Mouse (Mus musculus) telencephalon, adult 2 months (tissue): Measurements from ENCODE around the gene Gm20388.

ENCODE experiments used
- DNase-seq: peaks from one replicate; pipeline ENCODE4 v3.0.0-alpha.2; 2011; ENCODE audit warnings: low read depth, low spot score

The Gm20388 gene

DNA sequence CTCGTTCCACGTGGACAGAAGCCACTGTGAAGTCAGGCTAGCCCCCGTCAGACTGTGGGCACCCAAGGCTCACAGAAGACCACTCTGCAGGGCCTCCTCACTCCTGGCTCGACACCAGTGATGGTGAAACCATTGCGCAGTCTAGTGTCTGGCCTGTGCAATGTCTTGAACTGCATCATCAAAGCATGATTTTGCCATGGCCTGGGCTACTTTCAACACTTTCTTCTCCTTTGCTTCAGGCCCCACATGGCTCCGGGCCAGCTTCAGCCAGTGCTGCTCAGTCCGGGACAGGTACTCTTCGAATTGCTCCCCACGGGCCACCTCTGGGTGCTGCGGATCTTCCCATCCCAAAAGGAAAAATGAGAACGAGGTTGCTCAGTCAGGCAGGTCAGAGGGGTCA is 1885.8 kb downstream of the Gm20388 start:
- DNase-seq, result no peak

DNA sequence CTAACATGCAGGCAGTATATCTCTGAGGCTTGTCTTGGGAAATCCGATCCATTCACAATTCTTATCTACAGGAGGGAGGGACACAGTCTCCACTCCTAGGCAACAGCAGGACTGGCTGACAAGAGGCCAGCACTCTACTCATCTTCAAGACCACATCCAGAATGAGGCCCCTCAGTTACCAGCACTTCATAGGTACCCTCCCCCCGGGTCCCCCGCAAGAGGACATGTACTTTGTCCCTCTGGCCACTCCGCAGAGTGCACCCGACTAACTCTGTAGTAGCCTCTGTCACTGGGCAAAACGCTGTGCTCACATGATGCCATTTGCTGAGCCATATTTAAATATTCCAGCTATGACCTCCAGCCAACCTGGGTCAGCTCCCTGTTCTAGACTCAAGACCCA is 1887.8 kb downstream of the Gm20388 start:
- no peak for DNase-seq

DNA sequence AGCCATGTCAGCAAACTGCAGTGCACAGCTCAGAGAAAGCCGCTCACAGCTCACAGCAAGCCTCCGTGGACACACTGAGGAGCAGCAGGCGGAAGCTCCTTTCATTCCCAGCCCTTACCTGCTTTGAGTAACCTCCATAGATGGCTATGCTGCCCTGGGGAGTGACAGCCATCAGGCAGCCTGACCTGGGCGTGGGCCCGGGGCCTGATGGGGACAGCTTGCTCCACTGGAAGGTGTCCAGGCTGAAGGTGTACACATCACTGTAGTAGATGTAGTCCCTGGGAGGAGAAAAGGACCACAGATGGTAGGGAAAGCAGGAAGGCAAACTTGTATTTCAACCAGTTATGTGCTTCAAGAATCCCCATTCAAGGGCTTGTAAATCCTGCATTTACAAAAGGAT is 1894.2 kb downstream of the Gm20388 start:
- DNase-seq, result no peak

DNA sequence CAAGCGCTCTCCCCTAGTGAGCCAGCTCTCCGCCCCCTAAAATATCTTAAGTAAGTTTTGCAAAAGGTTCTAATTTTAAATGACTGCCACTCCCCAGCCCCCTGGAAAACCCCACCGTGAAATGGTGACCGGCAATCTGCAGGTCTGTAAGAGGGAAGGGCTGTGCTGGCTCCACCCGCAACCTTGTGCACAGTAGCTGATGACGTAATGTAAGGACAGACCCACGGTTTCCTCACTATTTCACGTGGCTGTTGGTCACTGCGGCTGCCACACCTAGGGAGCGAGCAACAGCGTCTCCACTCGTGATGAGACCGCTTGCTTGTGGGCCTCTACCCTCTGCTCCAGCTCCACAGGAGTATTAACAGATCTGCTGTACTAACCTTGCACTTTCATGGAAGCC is 1895.5 kb downstream of the Gm20388 start:
- no peak for DNase-seq

DNA sequence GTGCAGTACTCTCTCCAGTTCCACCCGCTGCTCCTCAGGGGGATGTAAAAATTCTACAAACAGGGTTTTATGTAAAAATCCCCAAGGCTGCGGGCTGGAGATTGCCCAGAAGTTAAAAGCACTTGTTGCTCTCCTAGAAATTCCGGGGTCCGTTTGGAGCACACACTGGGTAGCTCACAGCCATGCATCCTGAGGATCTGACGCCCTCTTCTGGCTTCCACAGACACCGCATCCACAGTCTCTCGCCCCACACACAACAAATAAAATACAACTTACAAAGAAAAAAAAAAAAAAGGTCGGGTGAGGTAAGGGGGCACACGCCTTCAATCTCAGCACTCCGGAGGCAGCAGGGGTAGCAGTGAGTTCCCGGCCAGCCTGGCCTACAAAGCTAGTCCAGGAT is 1897.4 kb downstream of the Gm20388 start:
- no peak for DNase-seq

DNA sequence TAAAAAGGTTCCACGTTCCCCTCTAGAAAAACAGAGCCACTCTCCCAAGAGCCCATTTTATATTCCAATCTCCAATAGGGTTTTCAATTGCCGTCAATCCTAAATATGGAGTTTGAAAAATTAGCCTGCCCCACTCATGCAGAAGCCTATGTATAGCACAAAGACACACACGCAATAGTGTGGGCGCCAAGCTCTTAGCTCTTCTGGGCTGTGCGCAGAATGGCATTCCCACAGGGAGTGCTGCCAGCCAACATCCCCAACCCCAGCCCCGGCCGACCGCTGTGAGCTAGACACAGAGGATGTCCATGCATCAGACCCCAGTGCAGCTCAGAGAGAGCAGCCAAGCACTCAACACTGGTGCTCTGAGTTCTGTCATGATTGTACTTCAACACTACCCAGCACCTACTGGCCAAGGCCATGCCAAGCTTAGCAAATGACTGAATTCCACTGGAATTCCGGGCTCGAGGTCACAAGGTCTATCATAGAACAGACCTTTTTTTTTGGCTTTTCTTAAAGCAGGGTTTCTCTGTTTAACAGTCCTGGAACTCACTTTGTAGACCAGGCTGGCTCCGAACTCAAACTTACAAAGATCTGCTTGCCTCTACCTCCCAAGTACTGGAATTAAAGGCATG is 1899.0 kb downstream of the Gm20388 start:
- peak; percentile 86 for DNase-seq

DNA sequence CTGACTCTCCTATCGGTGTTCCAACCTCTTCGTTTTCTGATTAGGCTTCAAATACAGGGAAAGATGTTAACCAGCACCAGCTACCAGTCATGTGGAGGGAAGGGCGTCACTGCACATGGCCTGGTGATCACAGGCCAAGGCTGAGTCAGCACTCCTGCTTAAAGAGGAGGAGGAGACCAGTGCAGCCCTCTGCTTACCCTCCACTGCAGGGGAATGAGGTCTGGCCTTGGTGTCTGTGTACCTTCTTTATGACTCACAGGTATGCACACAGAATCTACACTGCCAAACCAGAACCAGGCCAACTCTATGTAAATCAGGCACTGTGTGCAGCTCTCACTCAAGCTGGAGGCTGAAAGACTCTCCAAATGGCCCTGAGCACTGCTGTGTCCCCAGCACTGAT is 1900.9 kb downstream of the Gm20388 start:
- DNase-seq, result no peak

DNA sequence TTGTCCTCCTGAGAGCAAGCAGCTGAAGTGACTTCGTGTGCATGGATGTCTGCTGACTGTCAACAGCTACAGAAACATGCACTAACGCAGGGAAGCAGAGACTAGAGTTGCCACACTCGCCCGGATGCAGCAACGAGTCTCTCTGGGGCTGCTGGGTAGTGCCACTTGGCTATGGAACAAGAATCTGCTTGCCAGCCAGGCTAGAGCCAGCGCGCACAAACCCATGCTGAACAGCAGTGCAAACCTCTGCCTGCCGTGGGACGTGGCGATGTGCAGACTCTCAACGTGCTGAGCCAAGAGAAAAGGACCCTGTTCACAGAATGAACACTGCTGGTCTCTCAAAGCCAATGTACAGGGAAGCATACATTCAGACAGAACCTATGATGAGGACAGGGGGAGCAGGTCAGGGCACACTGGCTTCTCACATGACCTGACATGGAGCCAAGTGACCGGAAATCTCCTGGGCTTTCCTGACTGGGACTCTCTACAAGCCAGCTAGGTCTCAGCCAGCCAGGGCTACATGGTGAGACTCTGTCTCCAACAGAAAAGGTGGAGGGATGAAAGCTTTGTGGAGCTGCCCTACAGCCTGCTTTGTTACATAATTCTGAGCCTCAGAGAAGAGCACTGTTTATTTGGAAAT is 1901.4 kb downstream of the Gm20388 start:
- DNase-seq, result no peak

DNA sequence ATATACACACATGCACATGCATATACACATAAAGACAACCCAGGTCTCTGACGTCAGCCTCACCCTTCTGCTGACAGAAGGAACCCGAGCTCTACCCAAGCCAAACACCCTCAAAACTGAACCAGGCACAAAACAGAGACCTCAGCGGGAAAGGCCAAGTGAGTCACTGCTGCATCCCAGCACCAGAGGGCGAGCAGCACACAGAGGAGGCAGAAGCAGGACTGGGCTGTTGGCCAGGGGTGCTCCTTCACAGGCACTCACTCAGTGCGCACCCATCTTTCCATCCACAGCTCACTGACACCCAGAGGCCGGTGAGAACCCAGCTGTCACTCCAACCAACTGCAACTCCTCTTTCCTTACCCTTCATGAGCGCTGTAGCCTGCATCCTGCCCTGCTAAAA is 1907.6 kb downstream of the Gm20388 start:
- DNase-seq, result peak; percentile 13

DNA sequence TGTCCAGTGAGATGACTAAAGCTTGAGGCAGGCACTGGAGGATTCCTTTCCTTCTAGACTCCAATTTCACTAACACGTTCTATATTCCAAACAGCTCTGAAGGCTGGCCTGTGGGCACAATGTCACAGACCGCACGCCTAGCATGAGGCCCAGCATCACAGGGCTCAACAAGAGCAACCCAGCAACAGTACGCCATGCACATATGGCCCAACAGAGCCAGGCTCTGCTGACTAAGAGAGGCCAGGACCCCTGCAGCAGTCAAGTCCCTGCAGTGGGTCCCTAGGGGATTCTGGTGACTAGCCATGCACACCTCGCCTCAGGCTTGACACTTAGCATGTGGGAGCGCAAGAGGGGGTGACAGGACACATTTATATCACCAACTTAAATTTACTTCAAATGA is 1910.2 kb downstream of the Gm20388 start:
- DNase-seq, result no peak

DNA sequence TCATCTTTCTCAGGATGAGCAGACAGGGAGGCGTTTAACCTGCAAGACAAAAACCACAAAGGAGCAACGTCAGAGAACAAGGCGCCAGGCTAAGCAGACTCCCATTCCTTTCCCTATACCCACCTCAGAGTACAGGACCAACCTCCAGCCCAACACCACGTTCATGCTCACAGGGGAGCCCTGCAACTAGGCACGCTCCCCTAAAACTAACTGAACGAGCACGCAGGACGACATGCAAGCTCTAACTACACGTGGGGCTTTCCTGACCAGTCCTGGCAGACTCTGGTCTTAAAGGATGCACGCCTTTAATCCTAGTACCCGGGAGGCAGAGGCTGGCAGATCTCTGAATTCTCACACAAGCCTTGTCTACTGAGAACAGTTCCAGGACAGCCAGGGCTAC is 1910.7 kb downstream of the Gm20388 start:
- no peak for DNase-seq

DNA sequence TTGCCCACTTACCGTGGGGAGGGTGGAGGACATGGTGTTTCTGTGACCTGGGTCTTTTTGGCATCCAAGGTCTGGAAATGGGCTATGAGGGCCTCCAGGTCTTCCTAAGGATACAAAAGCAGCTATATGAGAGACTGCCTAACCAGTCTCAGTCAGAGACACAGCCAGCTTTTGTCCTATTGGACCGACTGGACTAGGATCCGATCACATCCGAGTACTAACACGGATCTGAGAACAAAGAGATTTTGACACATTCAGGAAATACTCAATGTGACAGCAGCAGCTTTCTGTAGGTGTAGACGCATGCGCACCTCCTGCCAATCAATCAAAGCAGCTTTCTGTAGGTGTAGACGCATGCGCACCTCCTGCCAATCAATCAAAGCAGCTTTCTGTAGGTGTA is 1911.1 kb downstream of the Gm20388 start:
- no peak for DNase-seq

DNA sequence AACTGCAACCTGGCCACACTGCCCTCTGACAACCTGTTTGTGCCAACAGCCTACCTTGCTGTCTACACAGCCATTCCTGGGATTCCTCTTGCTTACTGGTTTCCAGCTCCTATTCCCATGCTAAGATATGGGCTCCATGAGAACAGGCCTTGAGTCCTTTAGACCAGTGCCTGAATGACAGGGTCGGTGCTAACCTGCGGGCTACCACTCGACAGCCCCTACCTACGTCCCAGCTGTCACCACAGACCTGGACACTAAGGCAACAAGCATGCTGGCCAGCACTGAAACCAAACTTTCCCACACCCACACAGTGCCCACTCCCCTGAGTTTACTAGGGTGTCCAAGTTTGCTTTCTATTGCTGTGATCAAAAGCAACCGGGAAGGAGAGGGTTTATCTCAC is 1917.1 kb downstream of the Gm20388 start:
- DNase-seq, result no peak

DNA sequence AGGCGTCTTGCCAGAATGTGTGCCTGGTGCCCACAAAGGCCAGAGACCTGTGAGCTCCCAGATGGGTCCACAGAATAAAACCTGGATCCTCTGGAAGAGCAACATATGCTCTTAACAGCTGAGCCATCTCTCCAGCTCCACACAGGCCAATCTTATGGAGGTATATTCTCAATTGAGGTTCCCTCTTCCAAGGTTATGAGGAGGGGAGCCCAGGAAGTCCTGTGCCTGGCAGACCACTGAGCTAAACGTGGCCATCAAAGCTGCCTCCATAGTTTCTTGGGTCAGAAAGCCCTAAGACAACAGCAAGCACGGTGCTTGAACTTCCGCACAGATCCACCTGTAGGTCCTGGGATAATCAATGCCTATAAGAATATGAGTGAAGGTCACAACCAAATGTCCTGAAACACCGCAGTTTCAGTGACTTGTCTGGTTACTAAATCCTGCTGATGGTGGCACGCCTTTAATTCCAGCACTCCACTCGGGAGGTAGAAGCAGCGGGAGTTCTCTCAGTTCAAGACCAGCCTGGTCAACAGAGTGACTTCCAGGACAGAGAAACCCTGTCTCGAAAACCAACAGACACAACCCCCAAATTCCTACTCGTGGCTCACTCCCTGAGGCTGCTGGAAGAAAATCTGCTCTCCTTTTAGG is 1917.9 kb downstream of the Gm20388 start:
- no peak for DNase-seq

DNA sequence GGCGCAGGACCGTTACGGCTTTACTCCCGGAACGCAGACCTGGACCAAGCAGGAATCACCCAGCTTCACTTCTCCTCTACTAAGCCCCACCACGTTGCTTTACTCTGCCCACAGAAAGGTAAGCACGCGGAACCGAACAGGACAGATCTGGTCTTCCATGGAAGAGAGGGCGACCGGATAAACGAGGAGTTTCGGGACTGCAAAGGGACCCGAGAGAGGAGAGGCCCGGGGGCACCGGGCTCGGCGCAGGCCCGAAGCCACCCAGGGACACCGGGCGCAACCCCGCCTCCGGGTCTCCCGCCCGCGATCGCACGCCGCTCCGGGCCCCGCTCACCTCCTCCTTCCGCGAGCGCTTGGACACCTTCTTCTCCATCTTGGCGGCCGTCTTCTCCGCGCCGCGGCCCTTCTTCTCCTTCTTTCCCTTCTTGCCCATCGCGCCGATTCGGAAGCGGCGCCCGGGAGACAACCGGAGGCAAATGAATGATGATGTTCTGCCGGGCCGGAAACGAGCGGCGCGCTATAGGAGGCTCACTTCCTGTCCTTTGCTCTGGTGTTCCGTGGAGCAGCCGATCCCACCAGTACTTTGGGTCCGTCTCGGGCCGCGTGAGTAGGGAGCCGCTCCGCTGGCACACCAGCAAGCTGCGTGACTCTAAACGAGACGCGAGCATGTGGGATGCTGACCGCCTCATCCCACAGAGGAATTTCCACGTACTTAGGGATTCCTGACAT is 1918.6 kb downstream of the Gm20388 start, which contains the start of gene Klhdc4:
Gene Klhdc4, minus strand, starts transcription at position 522 of the 729 bp plus-strand sequence.
- DNase-seq, result peak; percentile 90

DNA sequence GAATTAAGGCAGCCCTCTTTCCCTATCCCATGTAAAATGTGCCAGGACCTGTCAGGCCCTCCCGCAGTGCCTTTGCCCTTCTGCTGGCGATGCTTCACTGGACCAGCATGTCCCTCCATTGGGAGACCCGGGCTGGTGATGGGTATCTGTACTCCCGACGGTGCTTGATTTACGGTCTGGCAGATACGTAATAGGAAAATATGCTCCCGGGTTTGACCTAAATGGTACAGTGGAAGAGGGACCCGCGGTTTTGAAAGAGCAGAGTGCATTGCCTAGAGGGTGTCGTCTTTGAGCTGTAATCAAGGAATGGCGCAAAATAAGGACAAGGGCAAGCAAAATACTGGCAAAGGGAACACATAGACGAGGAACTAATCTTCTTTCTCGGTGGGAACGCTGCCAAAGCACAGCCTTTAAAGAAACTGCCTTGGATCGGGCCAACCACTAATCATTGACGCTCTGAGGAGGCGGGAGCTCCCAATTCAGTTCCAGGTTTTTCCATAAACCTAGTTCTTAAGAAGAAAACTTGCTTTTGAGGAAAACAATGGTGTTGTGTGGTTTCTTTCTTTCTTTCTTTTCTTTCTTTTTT is 1919.2 kb downstream of the Gm20388 start:
- no peak for DNase-seq

DNA sequence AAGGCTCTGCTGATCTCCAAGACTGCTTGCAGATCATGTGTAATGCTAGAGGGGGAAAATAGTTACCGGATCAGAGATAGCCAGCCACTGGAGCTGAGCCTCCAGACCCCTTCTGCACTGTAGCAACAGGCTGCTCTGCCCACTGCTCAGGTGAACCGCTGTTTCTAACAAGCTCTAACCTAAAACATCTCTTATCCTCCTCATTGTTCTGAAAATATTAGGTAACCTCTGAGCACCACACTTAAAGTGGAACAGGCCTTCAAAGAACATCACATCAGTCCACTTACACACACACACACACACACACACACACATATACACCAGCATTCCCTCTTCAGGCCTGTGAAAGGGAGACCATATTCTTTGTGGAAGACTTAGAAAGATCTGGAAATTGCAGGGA is 1921.4 kb downstream of the Gm20388 start:
- DNase-seq, result no peak

DNA sequence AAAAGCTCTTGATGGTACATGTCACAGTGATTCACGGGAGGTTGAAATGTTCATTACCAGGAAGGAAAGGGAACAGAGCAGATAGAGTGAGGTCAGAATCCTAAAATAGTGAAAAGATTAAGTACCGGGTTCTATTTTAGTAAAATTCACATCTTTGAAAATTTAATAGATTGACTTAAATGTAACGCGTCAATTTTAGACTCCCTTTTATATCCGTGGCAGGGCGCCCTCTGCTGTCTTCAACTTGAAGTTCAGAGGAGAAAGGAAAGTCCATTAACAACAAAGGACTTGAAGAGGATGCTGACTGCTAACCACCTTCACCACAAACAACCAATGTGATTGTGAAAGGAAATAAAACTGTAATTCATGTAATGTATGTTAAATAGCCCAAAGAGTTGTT is 1921.9 kb downstream of the Gm20388 start:
- DNase-seq, result no peak

DNA sequence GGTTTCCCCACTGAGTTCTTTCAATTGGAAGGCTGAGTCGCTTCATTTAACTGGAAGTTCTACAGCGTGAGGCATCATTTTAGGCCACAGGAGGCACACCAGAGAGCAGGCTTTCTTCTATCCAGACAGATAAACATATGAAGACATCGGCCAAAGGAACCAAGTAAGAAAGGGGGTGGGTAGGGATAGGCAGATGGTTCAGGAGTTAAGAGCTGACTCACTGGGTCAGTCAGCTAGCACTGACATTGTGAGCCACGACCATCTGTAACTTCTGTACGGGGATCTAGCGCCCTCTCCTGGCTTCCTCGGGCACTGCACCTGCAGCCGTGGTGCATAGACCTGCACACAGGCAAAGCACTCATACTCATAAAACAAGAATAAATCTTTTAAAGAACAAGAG is 1930.6 kb downstream of the Gm20388 start:
- DNase-seq, result no peak

DNA sequence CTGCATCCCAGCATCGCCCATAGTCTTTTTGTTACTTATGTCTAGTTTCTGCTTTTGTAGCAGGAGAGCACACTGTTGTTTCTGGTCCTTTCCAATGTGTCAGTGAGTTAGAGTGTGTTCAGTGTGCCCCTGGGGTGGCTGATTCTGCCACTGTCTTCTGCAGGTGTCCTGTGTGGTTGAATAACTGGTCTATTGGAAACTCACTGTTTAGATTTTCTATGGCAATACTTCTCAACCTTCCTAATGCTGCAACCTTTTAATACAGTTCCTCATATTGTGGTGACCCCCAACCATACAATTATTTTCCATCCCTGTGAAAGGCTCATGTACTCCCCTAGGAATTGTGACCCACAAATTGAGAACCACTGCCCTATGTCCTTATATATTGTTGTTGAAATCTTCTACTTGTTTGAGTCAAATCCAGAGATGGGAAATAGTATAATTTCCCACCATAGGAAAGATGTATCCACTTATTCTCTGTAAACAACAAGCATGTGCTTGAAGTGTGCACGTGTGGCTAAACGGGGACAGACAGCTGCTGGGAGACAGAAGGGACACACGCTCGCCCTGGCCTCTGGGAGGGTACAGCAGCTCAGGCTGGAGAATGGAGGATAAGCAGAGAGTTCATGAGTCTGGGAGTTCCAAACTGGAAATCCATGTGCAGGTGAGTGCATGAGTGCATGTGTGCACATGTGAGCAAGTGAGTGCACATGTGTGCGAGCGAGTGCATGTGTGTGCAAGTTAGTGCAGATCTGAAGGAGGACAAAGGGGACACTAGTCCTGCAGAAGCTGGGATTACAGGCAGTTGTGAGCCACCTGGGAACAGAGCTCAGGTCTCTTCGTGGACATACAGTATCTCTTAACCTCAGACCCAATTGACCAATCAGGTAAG is 1931.7 kb downstream of the Gm20388 start:
- DNase-seq, result no peak

DNA sequence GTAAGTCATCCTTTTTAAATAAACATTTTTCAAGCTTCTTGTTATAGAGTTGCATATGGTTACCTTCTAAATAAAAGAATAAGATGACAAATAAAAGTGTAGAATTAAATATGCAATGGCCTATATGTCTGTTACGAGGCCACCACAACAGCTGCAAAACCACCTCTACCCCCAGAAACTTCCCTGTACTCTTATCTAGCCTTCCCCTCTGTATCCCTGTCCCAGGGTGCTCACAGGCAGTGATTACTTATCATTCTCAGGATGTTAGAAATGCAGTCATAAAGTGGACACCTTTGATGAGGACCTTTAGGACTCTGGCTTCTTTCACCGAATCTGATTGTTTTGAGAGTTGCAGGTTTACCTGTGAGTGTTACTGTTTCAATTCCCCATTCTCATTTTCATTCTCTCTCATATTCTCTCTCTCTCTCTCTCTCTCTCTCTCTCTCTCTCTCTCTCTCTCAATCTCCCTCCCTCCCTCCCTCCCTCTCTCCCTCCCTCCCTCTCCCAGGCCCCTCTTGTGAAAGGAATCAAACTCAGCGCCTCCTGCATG is 1932.6 kb downstream of the Gm20388 start:
- DNase-seq, result no peak
